Mouse (Mus musculus): ENCODE data around the gene Psmd12. TPM values are rescaled to one million over a fixed set of nuclear protein-coding genes. Genes with fewer than 3 reads are reported as not detected.
"Not testable (repeated sequence)": the region's sequence is repeated elsewhere in the genome, so short reads cannot be mapped to it uniquely, and the experiment has no call there.

Gene Psmd12
- polyA plus RNA-seq, 1 experiment from 2014 or later: 118 TPM

- no peaks in the 10 kb centered on the region for H3K27me3 ChIP-seq
- ChIA-PET CTCF (interaction anchor here (0.9 to 3.2 kb wide), 3 partner anchors 12 to 34 kb away, joined by 3 to 16 read pairs (median 7); no protein-coding TSS in a partner anchor), POLR2A (interaction anchor here (0.6 kb wide), 1 partner anchor 18 kb away, joined by 3 read pairs; no protein-coding TSS in a partner anchor)
- in situ Hi-C loops (cut with MboI; ENCODE audit: low pct_unique_long_range_greater_than_20kb): loop anchor here (5.0 to 25.0 kb wide), 4 partner anchors 38 to 478 kb away; partner anchors contain the start of gene Helz
- DNase-seq (ENCODE audit: low read depth, low spot score): no peak
- no peak for ATAC-seq
- TF ChIP-seq CTCF (IDR thresholded peaks at IDR 0.05): peak; percentile 58
Observed at GRCm38 (mm10) chr11:107509631-107510338, 30.5 kb downstream of the Psmd12 start.

GRCm38 (mm10) chr11:107510362-107511269 is 31.3 kb downstream of the Psmd12 start:
- in situ Hi-C loops (cut with MboI; ENCODE audit: low pct_unique_long_range_greater_than_20kb): loop anchor here (5.0 to 25.0 kb wide), 3 partner anchors 37 to 477 kb away; partner anchors contain the start of gene Helz
- ATAC-seq (no peak), DNase-seq (ENCODE audit: low read depth, low spot score) (no peak)
- ChIA-PET POLR2A (no interaction called here), CTCF (interaction anchor here (1.0 to 3.2 kb wide), 3 partner anchors 13 to 35 kb away, joined by 3 to 16 read pairs (median 7); no protein-coding TSS in a partner anchor)
- H3K27me3 ChIP-seq: no peaks in the 10 kb centered on the region
- TF ChIP-seq CTCF (IDR thresholded peaks at IDR 0.05): no peak

GRCm38 (mm10) chr11:107511954-107512353 is 32.7 kb downstream of the Psmd12 start:
- CTCF ChIA-PET: not testable (repeated sequence)
- in situ Hi-C loops (cut with MboI; ENCODE audit: low pct_unique_long_range_greater_than_20kb): loop anchor here (5.0 to 25.0 kb wide), 3 partner anchors 35 to 475 kb away; partner anchors contain the start of gene Helz

GRCm38 (mm10) chr11:107513047-107513446 is 33.8 kb downstream of the Psmd12 start:
- H3K27me3 ChIP-seq: no peaks in the 10 kb centered on the region
- no peak for DNase-seq (ENCODE audit: low read depth, low spot score)
- POLR2A ChIA-PET: interaction anchor here (0.7 to 0.8 kb wide), 2 partner anchors 9 to 11 kb away, joined by 3 to 5 read pairs; no protein-coding TSS in a partner anchor
- no peak for ATAC-seq
- in situ Hi-C loops (cut with MboI; ENCODE audit: low pct_unique_long_range_greater_than_20kb): loop anchor here (5.0 to 25.0 kb wide), 3 partner anchors 34 to 474 kb away; partner anchors contain the start of gene Helz
- TF ChIP-seq CTCF (IDR thresholded peaks at IDR 0.05): no peak
- CTCF ChIA-PET: no interaction called here

More at GRCm38 (mm10) chr11:107511954-107512353, 32.7 kb downstream of the Psmd12 start:
- ATAC-seq; DNase-seq (ENCODE audit: low read depth, low spot score); H3K27me3 ChIP-seq; POLR2A ChIA-PET: not testable (repeated sequence)
- TF ChIP-seq CTCF (IDR thresholded peaks at IDR 0.05): peak; percentile 93

- no peak for ATAC-seq
- no peak for TF ChIP-seq CTCF (IDR thresholded peaks at IDR 0.05)
Observed at GRCm38 (mm10) chr11:107516387-107516786, 37.1 kb downstream of the Psmd12 start.

GRCm38 (mm10) chr11:107518645-107519429 is 39.6 kb downstream of the Psmd12 start:
- ChIA-PET POLR2A (no interaction called here), CTCF (no interaction called here)
- H3K27me3 ChIP-seq: no peaks in the 10 kb centered on the region
- ATAC-seq (no peak), DNase-seq (ENCODE audit: low read depth, low spot score) (no peak)
- in situ Hi-C loops (cut with MboI; ENCODE audit: low pct_unique_long_range_greater_than_20kb): loop anchor here (25.0 kb wide), 2 partner anchors 93 to 468 kb away; no protein-coding TSS in a partner anchor
- no peak for TF ChIP-seq CTCF (IDR thresholded peaks at IDR 0.05)

More at GRCm38 (mm10) chr11:107516387-107516786, 37.1 kb downstream of the Psmd12 start:
- in situ Hi-C loops (cut with MboI; ENCODE audit: low pct_unique_long_range_greater_than_20kb): loop anchor here (25.0 kb wide), 2 partner anchors 96 to 471 kb away; no protein-coding TSS in a partner anchor
- no peaks in the 10 kb centered on the region for H3K27me3 ChIP-seq
- POLR2A ChIA-PET: no interaction called here
- DNase-seq (ENCODE audit: low read depth, low spot score): no peak
- CTCF ChIA-PET: no interaction called here

- POLR2A ChIA-PET: no interaction called here
- in situ Hi-C loops (cut with MboI; ENCODE audit: low pct_unique_long_range_greater_than_20kb): loop anchor here (25.0 kb wide), 2 partner anchors 91 to 466 kb away; no protein-coding TSS in a partner anchor
- H3K27me3 ChIP-seq: no peaks in the 10 kb centered on the region
- no peak for DNase-seq (ENCODE audit: low read depth, low spot score)
- TF ChIP-seq CTCF (IDR thresholded peaks at IDR 0.05): no peak
- CTCF ChIA-PET: interaction anchor here (1.4 kb wide), 1 partner anchor 25 kb away, joined by 3 read pairs; no protein-coding TSS in a partner anchor
- ATAC-seq: no peak
Observed at GRCm38 (mm10) chr11:107521153-107521552, 41.9 kb downstream of the Psmd12 start.

GRCm38 (mm10) chr11:107524966-107525365 is 45.7 kb downstream of the Psmd12 start:
- no peak for ATAC-seq
- in situ Hi-C loops (cut with MboI; ENCODE audit: low pct_unique_long_range_greater_than_20kb): loop anchor here (25.0 kb wide), 2 partner anchors 87 to 462 kb away; no protein-coding TSS in a partner anchor
- CTCF ChIA-PET: no interaction called here

GRCm38 (mm10) chr11:107527632-107528031 is 48.3 kb downstream of the Psmd12 start:
- no peak for TF ChIP-seq CTCF (IDR thresholded peaks at IDR 0.05)

More at GRCm38 (mm10) chr11:107524966-107525365, 45.7 kb downstream of the Psmd12 start:
- H3K27me3 ChIP-seq: no peaks in the 10 kb centered on the region
- no peak for DNase-seq (ENCODE audit: low read depth, low spot score)
- POLR2A ChIA-PET: interaction anchor here (0.7 to 1.0 kb wide), 2 partner anchors 12 to 127 kb away, joined by 3 to 5 read pairs; no protein-coding TSS in a partner anchor
- TF ChIP-seq CTCF (IDR thresholded peaks at IDR 0.05): no peak

More at GRCm38 (mm10) chr11:107527632-107528031, 48.3 kb downstream of the Psmd12 start:
- CTCF ChIA-PET: no interaction called here
- ATAC-seq (no peak), DNase-seq (ENCODE audit: low read depth, low spot score) (peak; percentile 48)
- POLR2A ChIA-PET: no interaction called here
- in situ Hi-C loops (cut with MboI; ENCODE audit: low pct_unique_long_range_greater_than_20kb): no loop called here
- H3K27me3 ChIP-seq: no peaks in the 10 kb centered on the region
